Mouse (Mus musculus): Measurements from ENCODE around the gene Krt71. TPM values are rescaled to one million over a fixed set of nuclear protein-coding genes. Genes with fewer than 3 reads are reported as not detected.

Krt71 gene
- 0.34 TPM in 1 of 2 replicates, not detected in the other for polyA plus RNA-seq (2015; fragmentation: Nextera tagmentation; extraction: Ambion mirVana)

GRCm38 (mm10) chr15:101742711-101743110 lies at the start of gene Krt71:
Gene Krt71 (minus strand): TSS chr15:101743109.
- Histone ChIP-seq H3K9me3 (no peaks in the 10 kb centered on the region), H3K4me2 (no peak within 1 kb of the TSS), H3K9ac (no peak within 1 kb of the TSS), H3K4me1 (replicated peaks) (no peaks in the 10 kb centered on the region), H3K27me3 (peaks cover 8% of the 10 kb centered on the region), H3K36me3 (no peaks in the 10 kb centered on the region), H3K4me3 (no peak within 1 kb of the TSS), H3K27ac (replicated peaks) (no peak within 1 kb of the TSS)
- ATAC-seq (ENCODE audit: low read depth): no peak
- WGBS: 59% methylated on average over 14 of the region's 14 CpGs

GRCm38 (mm10) chr15:101790867-101791266 lies 48.0 kb upstream of the Krt71 start:
- H3K4me2 ChIP-seq: no peak overlapping the region
- 0 out of 2 replicates have a peak overlapping the region, but pooled peaks have one; percentile 9 for H3K27ac ChIP-seq (replicated peaks)
- no peak for ATAC-seq (ENCODE audit: low read depth)

GRCm38 (mm10) chr15:101786360-101786759 lies 43.5 kb upstream of the Krt71 start, which contains the start of gene Krt72:
Gene Krt72 (minus strand): TSS chr15:101786460.
- H3K4me2 ChIP-seq: no peak within 1 kb of the TSS
- H3K4me3 ChIP-seq: no peak within 1 kb of the TSS
- H3K9me3 ChIP-seq: no peaks in the 10 kb centered on the region
- 90% methylated on average over 18 of the region's 18 CpGs for WGBS
- no peak within 1 kb of the TSS for H3K9ac ChIP-seq
- no peaks in the 10 kb centered on the region; the same call in 1 of the 2 replicates for H3K27me3 ChIP-seq
- H3K4me1 ChIP-seq (replicated peaks): peaks cover 16% of the 10 kb centered on the region
- H3K27ac ChIP-seq (replicated peaks): no peak within 1 kb of the TSS
- ATAC-seq (ENCODE audit: low read depth): no peak
- no peaks in the 10 kb centered on the region for H3K36me3 ChIP-seq

More at GRCm38 (mm10) chr15:101790867-101791266, 48.0 kb upstream of the Krt71 start:
- no peak overlapping the region for H3K9ac ChIP-seq
- no peaks in the 10 kb centered on the region; the same call in 1 of the 2 replicates for H3K27me3 ChIP-seq
- WGBS: 16% methylated on average over 3 of the region's 3 CpGs
- H3K36me3 ChIP-seq: no peaks in the 10 kb centered on the region
- H3K4me3 ChIP-seq: no peak overlapping the region
- peaks cover 16% of the 10 kb centered on the region for H3K4me1 ChIP-seq (replicated peaks)
- no peaks in the 10 kb centered on the region for H3K9me3 ChIP-seq

DNA sequence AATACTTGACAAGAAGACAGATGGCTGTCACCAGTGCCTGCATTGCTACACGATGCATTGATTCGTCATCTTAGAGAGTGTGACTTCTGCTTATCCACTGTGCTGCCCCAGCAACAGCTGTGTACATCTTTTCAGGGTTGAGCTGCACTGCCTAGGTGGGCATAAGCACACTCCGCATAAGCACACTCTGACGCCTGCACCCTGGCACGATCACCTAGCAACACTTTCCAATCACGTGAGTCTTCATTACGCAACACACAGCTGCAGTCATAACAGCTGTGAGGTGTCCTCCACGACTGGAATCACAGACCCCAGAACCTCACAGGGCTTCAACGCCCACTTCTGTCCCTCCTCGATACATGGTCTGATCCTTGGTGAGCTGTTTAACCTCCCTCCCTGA lies 30.5 kb upstream of the Krt71 start:
- Histone ChIP-seq H3K4me3 (no peak overlapping the region), H3K9me3 (no peaks in the 10 kb centered on the region), H3K27ac (replicated peaks) (no peak overlapping the region), H3K9ac (no peak overlapping the region), H3K4me2 (no peak overlapping the region), H3K36me3 (no peaks in the 10 kb centered on the region), H3K27me3 (no peaks in the 10 kb centered on the region), H3K4me1 (replicated peaks) (no peaks in the 10 kb centered on the region)
- WGBS: 84% methylated on average over 10 of the region's 10 CpGs
- ATAC-seq (ENCODE audit: low read depth): no peak

DNA sequence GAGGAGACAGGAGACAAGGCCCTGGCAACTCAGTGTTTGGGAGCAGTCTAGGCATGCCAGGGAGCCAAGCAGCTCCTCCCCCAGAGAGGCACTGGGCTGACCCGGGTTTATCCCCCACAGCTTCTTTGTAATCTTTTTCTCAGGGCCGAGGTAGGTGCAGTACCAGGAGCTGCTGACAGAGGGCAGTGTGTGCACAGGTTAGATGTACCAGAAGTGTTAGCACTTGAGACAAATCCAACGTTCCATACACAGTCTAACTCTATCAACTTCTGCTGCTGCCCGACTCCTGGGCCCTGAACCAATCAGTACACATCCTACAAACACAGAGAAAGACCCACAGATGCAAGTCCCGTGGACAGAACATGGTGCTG lies 29.8 kb upstream of the Krt71 start:
- Histone ChIP-seq H3K4me2 (no peak overlapping the region), H3K27me3 (no peaks in the 10 kb centered on the region), H3K27ac (replicated peaks) (no peak overlapping the region), H3K36me3 (no peaks in the 10 kb centered on the region), H3K4me3 (no peak overlapping the region), H3K4me1 (replicated peaks) (no peaks in the 10 kb centered on the region), H3K9me3 (no peaks in the 10 kb centered on the region), H3K9ac (peak overlapping the region; percentile 35; the same call in 1 of the 2 replicates)
- 7% methylated on average over 5 of the region's 5 CpGs for WGBS
- peak; percentile 76 for ATAC-seq (ENCODE audit: low read depth)

- H3K27me3 ChIP-seq: no peaks in the 10 kb centered on the region
- no peak overlapping the region for H3K4me2 ChIP-seq
- no peak for ATAC-seq (ENCODE audit: low read depth)
- no peak overlapping the region for H3K4me3 ChIP-seq
- WGBS: 79% methylated on average over 5 of the region's 5 CpGs
- H3K27ac ChIP-seq (replicated peaks): no peak overlapping the region
- H3K4me1 ChIP-seq (replicated peaks): no peaks in the 10 kb centered on the region
- H3K36me3 ChIP-seq: no peaks in the 10 kb centered on the region
- H3K9ac ChIP-seq: peak overlapping the region; percentile 35; the same call in 1 of the 2 replicates
- no peaks in the 10 kb centered on the region for H3K9me3 ChIP-seq
Measured at GRCm38 (mm10) chr15:101772080-101772710, 29.3 kb upstream of the Krt71 start.

DNA sequence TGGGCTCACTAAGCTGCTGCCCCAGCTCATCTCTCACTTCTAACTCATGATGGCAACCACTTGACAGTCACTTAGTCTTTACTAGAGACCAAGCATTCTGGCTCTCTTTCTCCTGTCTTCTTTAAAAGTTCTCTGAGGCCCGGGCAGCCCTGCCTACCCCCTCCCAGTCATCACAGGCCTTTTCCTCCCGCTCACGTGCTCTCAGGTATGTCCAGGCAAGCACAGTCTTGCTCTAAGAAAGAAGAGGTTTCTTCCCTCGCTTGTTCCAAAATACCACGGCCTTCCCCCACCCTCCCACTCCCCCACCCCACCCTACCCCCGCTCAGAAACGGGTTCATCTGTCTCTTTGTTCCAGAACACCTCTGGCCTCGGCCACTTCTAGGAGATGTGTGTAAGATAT lies 27.3 kb upstream of the Krt71 start:
- no peaks in the 10 kb centered on the region for H3K4me1 ChIP-seq (replicated peaks)
- WGBS: 68% methylated on average over 8 of the region's 8 CpGs
- no peak overlapping the region for H3K27ac ChIP-seq (replicated peaks)
- H3K4me3 ChIP-seq: no peak overlapping the region
- no peak for ATAC-seq (ENCODE audit: low read depth)
- H3K36me3 ChIP-seq: no peaks in the 10 kb centered on the region
- H3K4me2 ChIP-seq: no peak overlapping the region
- no peak overlapping the region for H3K9ac ChIP-seq
- no peaks in the 10 kb centered on the region for H3K27me3 ChIP-seq
- no peaks in the 10 kb centered on the region for H3K9me3 ChIP-seq

- H3K27ac ChIP-seq (replicated peaks): no peak overlapping the region
- no peaks in the 10 kb centered on the region for H3K4me1 ChIP-seq (replicated peaks)
- peaks cover 4% of the 10 kb centered on the region for H3K27me3 ChIP-seq
- no peak overlapping the region for H3K4me2 ChIP-seq
- H3K4me3 ChIP-seq: no peak overlapping the region
- no peak for ATAC-seq (ENCODE audit: low read depth)
- no peaks in the 10 kb centered on the region for H3K9me3 ChIP-seq
- H3K9ac ChIP-seq: no peak overlapping the region
- H3K36me3 ChIP-seq: no peaks in the 10 kb centered on the region
- WGBS: 74% methylated on average over 7 of the region's 7 CpGs
Measured at GRCm38 (mm10) chr15:101737786-101738185, 5.1 kb downstream of the Krt71 start.

- H3K4me2 ChIP-seq: no peak overlapping the region
- H3K4me1 ChIP-seq (replicated peaks): no peaks in the 10 kb centered on the region
- H3K9ac ChIP-seq: no peak overlapping the region
- ATAC-seq (ENCODE audit: low read depth): no peak
- no peaks in the 10 kb centered on the region for H3K27me3 ChIP-seq
- H3K9me3 ChIP-seq: no peaks in the 10 kb centered on the region
- no peaks in the 10 kb centered on the region for H3K36me3 ChIP-seq
- H3K4me3 ChIP-seq: no peak overlapping the region
- no peak overlapping the region for H3K27ac ChIP-seq (replicated peaks)
Measured at GRCm38 (mm10) chr15:101730653-101731052, 12.3 kb downstream of the Krt71 start.

DNA sequence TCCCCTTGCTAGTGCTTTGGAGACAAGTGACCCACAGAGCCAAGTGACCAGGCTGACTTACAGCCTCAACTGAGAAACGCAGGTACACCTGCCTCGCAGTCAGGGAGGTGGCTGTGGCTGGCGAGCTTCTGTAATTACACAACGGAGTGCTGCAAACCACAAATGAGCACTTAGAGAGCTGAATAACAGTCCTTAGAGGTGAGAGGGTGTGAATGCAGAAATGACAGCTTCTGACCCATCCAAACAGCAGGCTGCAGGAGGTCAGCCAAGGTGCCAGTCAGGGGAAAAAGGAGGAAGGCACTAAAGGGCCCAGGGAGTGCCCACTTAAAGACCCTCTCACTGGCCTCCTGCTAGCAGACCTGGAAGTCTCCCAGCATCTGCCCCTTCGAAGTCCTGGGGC lies 18.2 kb downstream of the Krt71 start:
- H3K27me3 ChIP-seq: no peaks in the 10 kb centered on the region
- no peak for ATAC-seq (ENCODE audit: low read depth)
- no peak overlapping the region for H3K4me2 ChIP-seq
- 75% methylated on average over 5 of the region's 5 CpGs for WGBS
- H3K9ac ChIP-seq: no peak overlapping the region
- no peaks in the 10 kb centered on the region for H3K9me3 ChIP-seq
- H3K4me1 ChIP-seq (replicated peaks): no peaks in the 10 kb centered on the region
- no peak overlapping the region for H3K4me3 ChIP-seq
- no peaks in the 10 kb centered on the region for H3K36me3 ChIP-seq
- H3K27ac ChIP-seq (replicated peaks): no peak overlapping the region

DNA sequence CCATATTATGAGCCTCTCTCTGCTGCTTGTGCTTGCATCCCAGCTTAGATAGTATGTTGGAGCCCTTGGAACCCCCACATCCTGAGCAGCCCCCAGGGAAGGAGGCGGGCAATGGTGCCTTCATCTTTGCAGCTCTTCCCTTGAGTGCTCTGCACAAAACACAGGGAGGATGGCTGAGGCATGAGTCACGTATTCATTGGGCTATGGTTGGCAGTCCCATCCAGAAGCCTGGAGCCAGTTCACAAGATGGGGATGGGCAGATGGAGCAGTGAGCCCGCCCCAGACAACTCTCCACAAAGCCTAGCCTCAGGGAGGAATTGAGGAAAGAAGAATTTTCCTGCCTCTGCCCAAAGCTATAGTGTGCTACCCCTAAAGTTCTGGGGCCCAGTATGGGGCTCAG lies 27.1 kb downstream of the Krt71 start:
- Histone ChIP-seq H3K9me3 (no peaks in the 10 kb centered on the region), H3K4me1 (replicated peaks) (no peaks in the 10 kb centered on the region), H3K4me2 (no peak overlapping the region), H3K27me3 (no peaks in the 10 kb centered on the region), H3K27ac (replicated peaks) (no peak overlapping the region), H3K4me3 (no peak overlapping the region), H3K36me3 (no peaks in the 10 kb centered on the region), H3K9ac (no peak overlapping the region)
- 83% methylated on average over 3 of the region's 3 CpGs for WGBS
- no peak for ATAC-seq (ENCODE audit: low read depth)

DNA sequence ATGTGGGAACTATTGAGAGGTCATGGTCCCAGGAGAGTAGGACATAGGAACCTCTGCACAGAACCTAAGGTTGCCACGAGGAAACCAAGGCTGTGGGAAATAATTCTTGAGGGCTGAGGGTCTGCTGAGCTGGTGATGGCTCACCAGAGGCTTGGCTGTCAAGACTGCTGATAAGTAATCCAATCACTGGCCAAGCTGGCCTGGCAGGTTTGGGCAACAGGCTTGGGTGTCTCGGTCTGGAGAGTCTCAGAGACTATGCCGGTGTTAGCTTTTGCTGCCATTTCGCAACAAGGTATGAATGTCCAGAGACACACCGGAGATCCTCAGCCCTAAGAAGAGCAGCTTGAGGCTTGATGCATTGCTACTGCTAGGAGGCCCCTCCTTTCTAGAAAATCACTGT lies 28.6 kb downstream of the Krt71 start:
- Histone ChIP-seq H3K9me3 (no peaks in the 10 kb centered on the region), H3K36me3 (no peaks in the 10 kb centered on the region), H3K27ac (replicated peaks) (no peak overlapping the region), H3K9ac (no peak overlapping the region), H3K4me1 (replicated peaks) (no peaks in the 10 kb centered on the region), H3K4me2 (no peak overlapping the region), H3K4me3 (no peak overlapping the region), H3K27me3 (no peaks in the 10 kb centered on the region)
- WGBS: 92% methylated on average over 5 of the region's 5 CpGs
- no peak for ATAC-seq (ENCODE audit: low read depth)

GRCm38 (mm10) chr15:101713731-101714130 lies 29.2 kb downstream of the Krt71 start:
- whole genome bisulfite sequencing: 80% methylated on average over 8 of the region's 8 CpGs
- Histone ChIP-seq H3K27ac (replicated peaks) (no peak overlapping the region), H3K36me3 (no peaks in the 10 kb centered on the region), H3K9me3 (no peaks in the 10 kb centered on the region), H3K9ac (no peak overlapping the region), H3K4me1 (replicated peaks) (no peaks in the 10 kb centered on the region), H3K27me3 (no peaks in the 10 kb centered on the region), H3K4me3 (no peak overlapping the region), H3K4me2 (no peak overlapping the region)
- ATAC-seq (ENCODE audit: low read depth): no peak

Data from neural tube, embryonic 13.5 days (tissue).